Mouse (Mus musculus) frontal cortex, adult (tissue): Measurements from ENCODE around the gene Adgre5.
A peak's percentile ranks its signal among the peaks of the same experiment; 100 is the strongest.

Source experiments
- ATAC-seq: cut with Nextera tagmentation; 2 replicates; pipeline ENCODE4 v1.9.2; 2017; ENCODE audit warnings: mild to moderate bottlenecking, moderate library complexity, mixed read lengths; ENCODE audit not compliant: low TSS enrichment

The Adgre5 gene

GRCm38 (mm10) chr8:83740976-83741741 lies at the start of gene Adgre5:
Gene Adgre5 (minus strand): TSS chr8:83741326.
- 0 out of 2 replicates have a peak, but pooled peaks have one; percentile 31 for ATAC-seq

GRCm38 (mm10) chr8:83789826-83790225 lies 48.7 kb upstream of the Adgre5 start:
- ATAC-seq: no peak

GRCm38 (mm10) chr8:83785046-83785445 lies 43.9 kb upstream of the Adgre5 start:
- no peak for ATAC-seq

GRCm38 (mm10) chr8:83782832-83783558 lies 41.9 kb upstream of the Adgre5 start:
- ATAC-seq: peak; percentile 95

GRCm38 (mm10) chr8:83779610-83780009 lies 38.5 kb upstream of the Adgre5 start:
- ATAC-seq: no peak

GRCm38 (mm10) chr8:83778051-83778450 lies 36.9 kb upstream of the Adgre5 start:
- ATAC-seq: no peak

- no peak for ATAC-seq
These were observed 35.5 kb upstream of the Adgre5 start for GRCm38 (mm10) chr8:83776632-83777031.

- ATAC-seq: no peak
These were observed 33.1 kb upstream of the Adgre5 start for GRCm38 (mm10) chr8:83774221-83774620.

- peak; percentile 20; the same call in 1 of the 2 replicates for ATAC-seq
These were observed 32.3 kb upstream of the Adgre5 start for GRCm38 (mm10) chr8:83773452-83773846.

- peak; percentile 94 for ATAC-seq
These were observed 31.8 kb upstream of the Adgre5 start for GRCm38 (mm10) chr8:83772701-83773451.

GRCm38 (mm10) chr8:83771791-83772190 lies 30.7 kb upstream of the Adgre5 start:
- no peak for ATAC-seq

- no peak for ATAC-seq
These were observed 29.5 kb upstream of the Adgre5 start for GRCm38 (mm10) chr8:83770669-83771068.

- ATAC-seq: no peak
These were observed 28.6 kb upstream of the Adgre5 start for GRCm38 (mm10) chr8:83769720-83770119.

GRCm38 (mm10) chr8:83768526-83768925 lies 27.4 kb upstream of the Adgre5 start:
- ATAC-seq: no peak

GRCm38 (mm10) chr8:83767442-83767841 lies 26.3 kb upstream of the Adgre5 start:
- ATAC-seq: no peak

GRCm38 (mm10) chr8:83765663-83766062 lies 24.5 kb upstream of the Adgre5 start:
- no peak for ATAC-seq

- ATAC-seq: no peak
These were observed 23.6 kb upstream of the Adgre5 start for GRCm38 (mm10) chr8:83764717-83765116.

GRCm38 (mm10) chr8:83764116-83764515 lies 23.0 kb upstream of the Adgre5 start:
- ATAC-seq: no peak

GRCm38 (mm10) chr8:83759231-83759759 lies 18.2 kb upstream of the Adgre5 start:
- no peak for ATAC-seq

GRCm38 (mm10) chr8:83758298-83758697 lies 17.2 kb upstream of the Adgre5 start:
- no peak for ATAC-seq

GRCm38 (mm10) chr8:83757084-83757607 lies 16.0 kb upstream of the Adgre5 start:
- no peak for ATAC-seq

GRCm38 (mm10) chr8:83756273-83756672 lies 15.1 kb upstream of the Adgre5 start:
- ATAC-seq: no peak
